Mouse (Mus musculus) liver, embryonic 11.5 days (tissue): ENCODE data around the gene Slc31a2. TPM values are rescaled to one million over a fixed set of nuclear protein-coding genes. Genes with fewer than 3 reads are reported as not detected.

Source experiments
- ATAC-seq: fragments of 200-750 bp; cut with Nextera tagmentation; replicated peaks from 2 replicates; pipeline ENCODE4 v1.8.0; 2017; ENCODE audit warnings: moderate number of reproducible peaks, mild to moderate bottlenecking, moderate TSS enrichment, moderate library complexity; ENCODE audit not compliant: low FRiP score
- DNase-seq: peaks from one replicate; pipeline ENCODE4 v3.0.0-alpha.2; 2017; ENCODE audit warnings: low spot score
- H3K27ac ChIP-seq: fragments of 300-500 bp; sonication (generic); 2 replicates; pipeline ENCODE4 v1.5.1; 2014; ENCODE audit warnings: mild to moderate bottlenecking, low read depth, low read length, control low read depth
- H3K27me3 ChIP-seq: fragments of 300-500 bp; sonication (generic); replicated peaks from 2 replicates; pipeline ENCODE4 v1.6.1; 2014; ENCODE audit warnings: low read length, mixed read lengths; ENCODE audit not compliant: control insufficient read depth, insufficient read depth
- H3K36me3 ChIP-seq: fragments of 300-500 bp; sonication (generic); 2 replicates; pipeline ENCODE4 v1.6.1; 2014; ENCODE audit warnings: mild to moderate bottlenecking, low read length, moderate library complexity, mixed read lengths; ENCODE audit not compliant: control insufficient read depth, insufficient read depth
- H3K4me1 ChIP-seq: fragments of 300-500 bp; sonication (generic); replicated peaks from 2 replicates; pipeline ENCODE4 v1.6.1; 2014; ENCODE audit warnings: low read length, mixed read lengths; ENCODE audit not compliant: control insufficient read depth, insufficient read depth
- H3K4me2 ChIP-seq: fragments of 300-500 bp; sonication (generic); 2 replicates; pipeline ENCODE4 v1.6.1; 2014; ENCODE audit warnings: mild to moderate bottlenecking, control low read depth, moderate library complexity
- H3K4me3 ChIP-seq: fragments of 300-500 bp; sonication (generic); 2 replicates; pipeline ENCODE4 v1.5.1; 2014; ENCODE audit warnings: low read depth, low read length, control low read depth
- H3K9ac ChIP-seq: fragments of 300-500 bp; sonication (generic); 2 replicates; pipeline ENCODE4 v1.6.1; 2014; ENCODE audit warnings: low read depth, low read length, control low read depth
- H3K9me3 ChIP-seq: fragments of 300-500 bp; sonication (generic); 2 replicates; pipeline ENCODE4 v1.6.1; 2016; ENCODE audit warnings: low read length, inconsistent platforms, mixed read lengths; ENCODE audit not compliant: control insufficient read depth
- WGBS: fragments of 180-500 bp; shearing (Covaris S2); extraction: QIAGEN DNeasy Blood & Tissue Kit; methylation state at CpG from one replicate; pipeline ENCODE4 v1.1.7; 2014; 5-methylcytosine and 5-hydroxymethylcytosine counted together
- polyA plus RNA-seq: library from polyadenylated mRNA; unstranded; fragments of >200 nt; fragmentation: Nextera tagmentation; extraction: Ambion mirVana; gene quantifications from 2 replicates; pipeline ENCODE4 v1.2.1, GENCODE M21; 2014

Gene Slc31a2
- polyA plus RNA-seq, 1 experiment from 2014 or later = 8.4 TPM

DNA sequence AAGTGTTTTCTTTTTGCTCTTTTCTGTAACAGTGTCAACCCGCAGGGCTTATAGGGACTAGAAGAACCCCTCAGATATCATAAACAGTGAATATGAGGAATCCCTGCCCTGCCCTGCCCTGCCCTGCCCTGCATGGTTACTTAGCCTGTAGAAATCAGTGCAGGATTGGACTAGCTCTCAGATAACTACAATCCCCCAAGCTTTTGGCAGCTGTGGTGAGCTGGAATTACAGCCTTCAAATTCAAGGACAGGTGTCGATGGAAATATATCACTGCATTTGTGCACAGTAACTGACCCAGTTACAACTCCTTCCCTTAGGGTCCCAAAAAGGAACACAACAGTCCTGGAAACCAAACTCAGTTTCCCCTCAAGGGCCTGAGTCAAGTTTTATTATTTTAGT is 37.6 kb downstream of the Slc31a2 start:
- WGBS = 91% methylated on average over 2 of the region's 2 CpGs
- Histone ChIP-seq H3K4me1 (no peaks in the 10 kb centered on the region), H3K27me3 (no peaks in the 10 kb centered on the region), H3K9me3 (no peaks in the 10 kb centered on the region), H3K4me2 (no peak overlapping the region), H3K36me3 (peaks cover 26% of the 10 kb centered on the region; the same call in 1 of the 2 replicates), H3K27ac (no peak overlapping the region), H3K9ac (no peak overlapping the region), H3K4me3 (no peak overlapping the region)
- ATAC-seq (no peak), DNase-seq (no peak)

DNA sequence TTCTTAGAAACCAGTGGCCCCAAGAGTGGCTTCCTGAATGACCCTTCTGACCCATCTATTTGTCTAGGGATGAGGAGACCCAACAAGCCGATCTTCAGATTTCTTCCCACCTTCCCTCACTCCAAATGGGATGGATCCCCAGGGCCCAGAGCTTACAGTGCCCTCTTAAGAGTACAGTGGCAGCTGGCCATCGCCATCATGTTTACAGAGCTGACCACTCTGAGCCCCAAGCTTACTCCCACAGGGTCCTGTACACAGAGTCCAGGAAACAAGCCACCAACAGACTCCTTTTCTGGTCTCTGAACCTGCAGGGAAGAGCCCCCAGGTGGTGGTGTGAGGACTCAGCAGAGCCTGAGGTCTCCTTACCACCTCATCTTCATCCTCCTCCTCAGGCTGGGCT is 40.4 kb downstream of the Slc31a2 start:
- WGBS = 62% methylated on average over 2 of the region's 2 CpGs

DNA sequence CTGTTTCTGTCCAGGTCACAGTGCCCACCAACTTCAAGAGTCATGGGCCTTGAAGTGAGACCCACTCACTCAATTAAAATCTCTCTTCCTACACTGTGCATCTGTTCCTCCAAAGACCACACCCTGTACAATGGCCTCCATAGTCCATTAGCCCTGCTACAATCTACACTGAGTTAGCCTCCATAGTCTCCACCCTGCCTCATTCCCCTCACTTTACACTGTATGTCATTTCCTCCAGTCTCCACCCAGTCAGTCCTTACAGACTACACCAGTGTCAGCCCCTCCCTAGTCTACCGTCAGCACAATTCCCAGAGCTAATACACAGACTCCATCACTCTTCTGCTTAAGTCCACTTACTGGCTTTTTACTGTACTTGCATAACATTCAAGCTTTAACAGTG is 40.9 kb downstream of the Slc31a2 start:
- DNase-seq (no peak), ATAC-seq (no peak; the same call in 1 of the 2 replicates)
- Histone ChIP-seq H3K4me1 (no peaks in the 10 kb centered on the region), H3K9ac (no peak overlapping the region), H3K27me3 (no peaks in the 10 kb centered on the region), H3K9me3 (no peaks in the 10 kb centered on the region), H3K4me3 (no peak overlapping the region), H3K4me2 (no peak overlapping the region), H3K27ac (no peak overlapping the region), H3K36me3 (peaks cover 35% of the 10 kb centered on the region)
- 74% methylated on average over 1 of the region's 1 CpGs for WGBS

More for the DNA sequence above, 40.4 kb downstream of the Slc31a2 start:
- H3K36me3 ChIP-seq = peaks cover 35% of the 10 kb centered on the region
- H3K4me1 ChIP-seq = no peaks in the 10 kb centered on the region
- no peak overlapping the region for H3K9ac ChIP-seq
- DNase-seq (no peak), ATAC-seq (no peak)
- H3K4me2 ChIP-seq = no peak overlapping the region
- H3K27ac ChIP-seq = no peak overlapping the region
- no peaks in the 10 kb centered on the region for H3K9me3 ChIP-seq
- H3K27me3 ChIP-seq = no peaks in the 10 kb centered on the region
- no peak overlapping the region for H3K4me3 ChIP-seq

DNA sequence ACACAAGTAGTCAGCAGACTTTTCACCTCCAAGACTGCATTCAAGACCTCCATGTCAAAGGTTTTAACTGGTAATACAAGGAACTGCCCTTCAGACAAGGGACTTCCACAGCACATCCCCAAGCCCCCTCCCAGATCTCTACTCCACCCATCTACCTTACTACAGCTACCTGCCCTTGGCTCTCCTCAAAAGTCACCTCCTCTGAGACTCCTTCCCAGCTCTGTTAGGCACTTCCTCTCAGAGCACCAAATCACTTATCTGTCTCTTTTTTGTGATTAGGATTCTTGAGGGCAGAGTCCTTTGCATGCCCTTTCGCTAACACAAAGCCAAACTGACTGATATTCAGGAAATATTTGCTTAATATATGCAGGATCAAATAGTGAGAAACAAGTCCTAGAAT is 43.9 kb downstream of the Slc31a2 start:
- H3K4me1 ChIP-seq = no peaks in the 10 kb centered on the region
- no peaks in the 10 kb centered on the region for H3K27me3 ChIP-seq
- no peaks in the 10 kb centered on the region for H3K9me3 ChIP-seq
- H3K9ac ChIP-seq = no peak overlapping the region
- no peak for ATAC-seq
- peaks cover 28% of the 10 kb centered on the region for H3K36me3 ChIP-seq
- DNase-seq = no peak
- H3K4me2 ChIP-seq = no peak overlapping the region
- H3K4me3 ChIP-seq = no peak overlapping the region
- 89% methylated on average over 1 of the region's 1 CpGs for WGBS
- H3K27ac ChIP-seq = no peak overlapping the region

DNA sequence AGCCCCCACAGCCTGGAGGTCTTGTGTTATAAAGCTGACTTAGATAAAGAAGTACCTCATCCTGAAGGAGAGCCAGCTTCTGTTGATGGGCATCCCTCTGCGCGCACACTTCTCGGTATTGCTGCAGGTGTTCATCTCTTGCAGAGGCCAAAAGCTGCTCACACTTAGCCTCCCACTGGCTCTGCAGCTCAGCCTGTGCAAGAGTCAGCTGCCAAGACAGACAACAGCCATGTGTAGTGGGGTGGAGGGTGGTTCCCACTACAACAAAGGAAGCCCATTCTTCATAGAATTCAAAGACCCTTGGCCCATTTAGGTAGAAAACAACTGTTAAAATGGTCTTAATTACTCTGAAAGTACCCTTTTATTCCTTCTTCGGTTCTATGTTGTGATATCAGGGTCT is 44.5 kb downstream of the Slc31a2 start:
- H3K36me3 ChIP-seq = peaks cover 30% of the 10 kb centered on the region
- DNase-seq = no peak
- no peak overlapping the region for H3K27ac ChIP-seq
- 92% methylated on average over 4 of the region's 4 CpGs for WGBS
- H3K4me3 ChIP-seq = no peak overlapping the region
- ATAC-seq = no peak
- H3K9ac ChIP-seq = no peak overlapping the region
- H3K9me3 ChIP-seq = no peaks in the 10 kb centered on the region
- no peaks in the 10 kb centered on the region for H3K4me1 ChIP-seq
- no peak overlapping the region for H3K4me2 ChIP-seq
- H3K27me3 ChIP-seq = no peaks in the 10 kb centered on the region

DNA sequence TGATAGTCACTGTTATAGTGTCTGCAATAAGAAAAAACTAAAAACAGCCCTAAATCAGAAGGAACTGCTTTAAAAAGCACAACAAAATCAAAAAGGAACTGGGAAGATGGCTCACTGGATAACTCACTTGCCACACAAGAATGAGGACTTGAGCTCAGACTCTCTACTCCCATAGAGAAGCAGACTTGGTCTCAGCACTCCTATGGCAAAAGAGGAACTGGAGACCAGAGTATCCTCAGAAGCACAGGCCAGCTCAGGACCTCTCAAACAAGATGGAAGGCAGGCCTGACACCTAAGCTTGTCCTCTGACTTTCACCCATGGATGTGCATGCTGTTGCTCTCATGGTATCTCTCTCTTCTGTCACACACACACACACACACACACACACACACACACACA is 46.0 kb downstream of the Slc31a2 start:
- Histone ChIP-seq H3K27ac (no peak overlapping the region), H3K9me3 (no peaks in the 10 kb centered on the region), H3K4me2 (no peak overlapping the region), H3K4me3 (no peak overlapping the region), H3K36me3 (peaks cover 35% of the 10 kb centered on the region), H3K9ac (no peak overlapping the region), H3K4me1 (no peaks in the 10 kb centered on the region), H3K27me3 (no peaks in the 10 kb centered on the region)
- no peak for ATAC-seq
- DNase-seq = no peak

DNA sequence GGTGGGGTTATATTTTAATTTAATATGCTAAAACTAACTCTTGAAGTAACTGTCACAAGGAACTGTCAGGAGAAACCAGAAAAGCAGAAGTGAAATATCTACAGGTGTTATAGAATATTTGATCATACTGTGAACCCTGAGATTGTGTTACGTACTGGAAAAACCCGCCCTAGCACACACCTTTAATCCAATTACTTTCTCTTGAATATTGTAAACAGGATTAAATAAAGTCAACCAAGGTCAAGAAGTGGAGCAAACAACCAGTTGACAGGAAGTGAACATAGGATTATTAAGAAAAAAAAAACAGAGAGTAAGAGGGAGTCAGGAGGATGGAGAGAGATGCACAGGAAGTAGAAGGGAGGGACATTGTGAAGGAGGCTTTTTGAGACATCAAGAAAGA is 50.5 kb downstream of the Slc31a2 start:
- H3K4me2 ChIP-seq = no peak overlapping the region
- DNase-seq (no peak), ATAC-seq (no peak)
- H3K27ac ChIP-seq = no peak overlapping the region
- no peak overlapping the region for H3K4me3 ChIP-seq
- no peaks in the 10 kb centered on the region for H3K27me3 ChIP-seq
- H3K4me1 ChIP-seq = no peaks in the 10 kb centered on the region
- H3K9ac ChIP-seq = no peak overlapping the region
- no peaks in the 10 kb centered on the region for H3K9me3 ChIP-seq
- 91% methylated on average over 2 of the region's 2 CpGs for WGBS
- peaks cover 19% of the 10 kb centered on the region; the same call in 1 of the 2 replicates for H3K36me3 ChIP-seq

DNA sequence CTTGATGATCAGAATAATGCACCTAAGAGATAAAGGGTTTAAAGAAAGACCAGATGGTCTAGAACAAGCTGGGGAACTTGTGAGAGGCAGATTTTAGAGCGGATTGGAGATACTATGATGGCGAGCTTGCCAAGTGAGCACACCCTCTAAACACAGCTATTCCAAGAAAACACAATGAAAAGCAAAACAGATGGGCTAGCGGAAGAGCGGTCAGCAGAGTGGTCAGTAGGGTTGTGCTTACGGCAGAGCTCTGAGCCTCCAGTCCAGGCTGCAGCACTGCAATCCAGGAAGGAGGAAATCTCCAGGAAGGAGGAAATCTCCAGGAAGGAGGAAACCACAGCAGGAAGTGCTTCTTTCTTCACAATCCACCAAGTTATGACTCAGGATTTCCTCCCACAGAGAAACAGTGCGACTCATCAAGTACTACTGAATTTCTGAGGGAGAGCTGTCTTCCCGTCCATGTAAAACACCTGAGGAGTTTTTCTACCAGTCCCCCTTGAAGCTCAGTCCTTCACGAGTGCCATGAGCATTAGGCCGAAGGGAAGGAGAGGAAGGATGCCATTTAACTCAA is 51.4 kb downstream of the Slc31a2 start:
- Histone ChIP-seq H3K27ac (no peak overlapping the region), H3K4me1 (no peaks in the 10 kb centered on the region), H3K27me3 (no peaks in the 10 kb centered on the region), H3K4me3 (no peak overlapping the region), H3K9me3 (no peaks in the 10 kb centered on the region), H3K36me3 (peaks cover 19% of the 10 kb centered on the region; the same call in 1 of the 2 replicates), H3K4me2 (no peak overlapping the region), H3K9ac (no peak overlapping the region)
- ATAC-seq (no peak), DNase-seq (no peak)
- WGBS = 80% methylated on average over 9 of the region's 9 CpGs

DNA sequence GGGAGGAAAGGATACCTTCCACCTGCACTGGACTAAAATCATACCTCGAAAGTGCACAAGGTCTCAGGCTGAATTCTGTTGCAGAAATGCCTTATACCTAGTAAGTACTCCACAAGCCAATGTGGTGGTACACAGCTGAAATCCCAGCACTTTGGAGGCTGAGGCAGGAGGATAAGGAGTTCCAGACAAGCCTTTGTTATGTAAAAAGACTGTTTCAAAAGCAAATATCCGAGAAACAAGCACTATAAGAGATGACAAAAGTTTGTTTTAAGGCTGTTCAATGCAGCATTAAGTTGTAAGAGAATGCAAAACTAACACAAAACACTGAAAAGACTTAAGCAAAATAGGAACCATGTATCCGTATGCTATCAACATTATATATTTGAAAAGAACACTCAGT is 52.2 kb downstream of the Slc31a2 start:
- ATAC-seq (no peak), DNase-seq (no peak)
- Histone ChIP-seq H3K9me3 (no peaks in the 10 kb centered on the region), H3K27me3 (no peaks in the 10 kb centered on the region), H3K9ac (no peak overlapping the region), H3K36me3 (peaks cover 22% of the 10 kb centered on the region; the same call in 1 of the 2 replicates), H3K4me2 (no peak overlapping the region), H3K4me1 (no peaks in the 10 kb centered on the region), H3K27ac (no peak overlapping the region), H3K4me3 (no peak overlapping the region)
- 88% methylated on average over 3 of the region's 3 CpGs for WGBS
